Mouse (Mus musculus): ENCODE measurements around the gene Magohb. TPM values are rescaled to one million over a fixed set of nuclear protein-coding genes. Genes with fewer than 3 reads are reported as not detected.

Gene Magohb
- polyA plus RNA-seq (2012; ENCODE audit: low replicate concordance): 0.20 and 1.2 TPM in 2 replicates

DNA sequence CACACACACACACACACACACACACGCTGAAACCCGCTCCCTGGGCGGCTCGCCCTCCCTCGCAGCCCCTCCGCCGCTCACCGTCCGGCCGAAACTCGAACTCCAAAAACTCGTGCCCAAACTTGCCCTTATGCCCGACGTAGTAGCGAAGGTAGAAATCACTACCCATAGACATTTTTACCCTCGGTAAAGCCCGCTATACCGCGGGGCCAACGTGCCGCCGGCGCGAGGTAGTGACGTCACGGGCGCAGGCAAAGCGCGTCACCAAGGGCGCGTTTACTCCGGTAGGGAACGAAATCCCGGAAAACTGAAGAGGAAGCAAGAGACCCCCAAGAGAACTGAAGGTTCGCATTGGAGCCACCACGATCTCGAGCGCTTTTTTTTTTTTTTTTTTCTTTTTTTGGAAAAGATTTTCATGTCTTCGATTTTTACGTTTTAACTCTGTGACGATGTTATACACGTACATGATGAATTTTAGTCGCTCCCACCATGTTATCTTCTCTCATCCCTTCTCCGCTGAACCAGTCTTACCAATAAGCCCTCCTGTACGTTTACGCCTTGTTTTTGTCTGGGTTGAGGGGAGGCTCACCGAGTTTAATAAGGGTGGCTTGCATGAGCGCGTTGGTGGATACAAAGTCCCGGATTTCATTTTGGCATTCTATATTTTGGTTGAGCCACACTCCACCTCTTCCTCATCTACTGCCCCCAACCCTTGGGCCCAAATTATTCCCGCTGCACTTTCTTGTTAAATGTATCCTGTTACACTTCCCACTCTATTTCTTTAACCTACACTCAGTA lies at the start of gene Magohb:
Gene Magohb, minus strand, starts transcription at position 254 of the 798 bp plus-strand sequence.

DNA sequence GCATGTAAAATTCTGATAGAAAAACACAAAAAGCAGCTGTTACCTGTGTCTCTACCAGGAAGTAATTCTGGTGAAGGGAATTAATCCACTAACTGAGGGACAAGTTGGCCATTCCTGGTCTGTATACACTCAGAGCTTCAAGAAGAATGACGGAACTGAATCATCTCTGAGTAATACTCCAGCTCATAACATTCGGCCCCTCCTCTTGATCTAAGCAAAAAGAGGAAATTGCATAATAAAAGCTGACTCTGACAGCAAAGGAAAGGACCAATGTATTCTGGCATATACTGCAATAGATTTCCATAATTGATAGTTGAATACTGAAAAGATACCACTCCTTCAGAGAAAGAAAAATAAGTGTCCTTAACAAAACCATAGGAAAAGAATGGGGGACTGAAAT lies 45.8 kb downstream of the Magohb start, which contains the start of gene Klra2:
Gene Klra2, minus strand, starts transcription at position 157 of the 400 bp plus-strand sequence.

Other genes with a start within 250 kb of the Magohb start
- gene Klra2, start 45.9 kb downstream of the Magohb start, polyA plus RNA-seq (2012; ENCODE audit: low replicate concordance): not detected in 2 replicates
- gene Styk1, start 60.4 kb upstream of the Magohb start, polyA plus RNA-seq (2012; ENCODE audit: low replicate concordance): 0.07 TPM in 1 of 2 replicates, not detected in the other
- gene Ybx3, start 95.2 kb upstream of the Magohb start, polyA plus RNA-seq (2012; ENCODE audit: low replicate concordance): 1,037 and 1,487 TPM in 2 replicates
- not detected in 2 replicates for gene 5430401F13Rik, start 193.2 kb upstream of the Magohb start, polyA plus RNA-seq (2012; ENCODE audit: low replicate concordance)
- gene Gm6619, start 193.2 kb upstream of the Magohb start, polyA plus RNA-seq (2012; ENCODE audit: low replicate concordance): not detected in 2 replicates

Measured in leukemia stem cell, adult 10-12 weeks (primary cell).